Mouse (Mus musculus): ENCODE measurements around the gene Ceacam16.
A peak's percentile ranks its signal among the peaks of the same experiment; 100 is the strongest.

The Ceacam16 gene

DNA sequence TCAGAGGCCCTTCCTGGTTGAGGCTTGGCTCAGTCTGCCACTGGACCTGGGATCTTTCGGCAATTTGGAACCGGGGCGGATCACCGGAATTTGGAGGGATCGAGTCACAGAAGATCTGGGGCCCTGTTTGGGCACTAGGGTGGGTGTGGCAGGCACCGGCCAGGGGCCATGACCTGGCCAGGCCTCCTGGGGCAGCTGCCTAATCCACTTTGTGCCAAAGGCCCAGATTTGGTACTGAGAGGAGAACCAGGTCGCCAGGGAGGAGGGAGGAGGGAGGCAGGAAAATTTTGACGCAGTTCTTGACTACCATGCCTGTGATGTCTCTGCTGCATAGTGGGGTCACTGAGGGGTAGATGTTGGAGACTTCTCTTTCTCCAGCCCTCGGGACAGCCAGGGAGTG is at the start of gene Ceacam16:
Ceacam16 (minus strand) TSS at position 101 of the 400 bp plus-strand sequence.
- DNase-seq, result no peak

DNA sequence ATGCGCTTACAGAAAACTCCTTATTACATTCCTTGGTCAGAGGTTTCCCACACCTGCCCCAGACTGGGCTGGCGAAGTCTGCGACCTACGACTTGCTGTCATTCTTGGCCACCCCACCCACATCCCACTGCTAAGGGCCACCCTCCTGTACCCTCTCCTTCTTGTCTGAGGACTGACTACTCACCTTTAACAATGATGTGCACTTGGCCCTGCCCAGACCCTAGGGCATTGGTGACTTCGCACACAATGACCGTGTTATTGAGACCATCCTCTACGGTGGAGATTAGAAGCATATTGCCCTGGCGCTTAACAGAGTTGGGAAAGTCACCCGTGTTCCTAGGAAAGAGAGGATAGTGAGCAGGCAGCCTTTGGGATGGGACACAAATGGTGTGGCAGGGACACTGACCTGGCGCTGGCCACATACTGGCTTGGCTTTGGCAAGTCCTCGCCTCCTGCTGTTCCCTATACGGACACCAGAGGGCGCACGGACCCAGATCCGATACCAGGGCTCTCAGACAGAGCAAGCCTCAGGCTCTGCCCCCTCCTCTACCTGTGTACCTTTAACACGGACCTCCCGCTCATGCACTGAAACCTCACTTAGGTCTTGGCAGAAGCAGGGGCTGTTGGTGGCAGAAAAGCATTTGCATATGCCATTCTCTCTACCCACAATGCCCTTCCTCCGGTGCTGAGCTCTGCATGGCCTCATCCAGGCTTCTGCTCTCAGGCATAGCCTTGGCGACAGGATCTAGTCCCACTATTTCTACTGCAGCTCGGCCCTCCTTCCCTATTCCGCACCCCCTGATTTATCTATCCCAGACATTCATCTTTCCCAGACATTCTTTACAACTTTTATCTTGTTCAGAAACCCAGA is 49.6 kb upstream of the Ceacam16 start:
- DNase-seq, result peak; percentile 92

DNA sequence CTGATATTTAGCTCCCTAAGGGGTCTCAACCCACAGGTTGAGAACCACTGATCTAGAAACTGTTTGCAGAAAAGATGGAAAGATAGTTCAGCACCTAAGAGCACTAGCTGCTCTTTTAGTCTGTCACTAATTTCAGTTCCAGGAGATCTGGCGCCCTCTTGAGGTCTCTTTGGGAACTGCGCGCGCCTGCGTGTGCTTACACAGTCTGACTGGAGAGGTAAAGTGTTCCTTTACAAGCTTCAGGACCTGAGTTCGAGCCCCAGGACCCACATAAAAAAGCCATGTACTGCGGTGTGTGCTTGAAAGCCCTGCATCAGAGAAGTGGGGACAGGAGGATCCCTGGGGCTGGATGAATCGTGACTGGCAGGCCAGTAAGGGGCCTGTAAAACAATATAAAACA is 28.8 kb upstream of the Ceacam16 start:
- peak; percentile 78 for DNase-seq

DNA sequence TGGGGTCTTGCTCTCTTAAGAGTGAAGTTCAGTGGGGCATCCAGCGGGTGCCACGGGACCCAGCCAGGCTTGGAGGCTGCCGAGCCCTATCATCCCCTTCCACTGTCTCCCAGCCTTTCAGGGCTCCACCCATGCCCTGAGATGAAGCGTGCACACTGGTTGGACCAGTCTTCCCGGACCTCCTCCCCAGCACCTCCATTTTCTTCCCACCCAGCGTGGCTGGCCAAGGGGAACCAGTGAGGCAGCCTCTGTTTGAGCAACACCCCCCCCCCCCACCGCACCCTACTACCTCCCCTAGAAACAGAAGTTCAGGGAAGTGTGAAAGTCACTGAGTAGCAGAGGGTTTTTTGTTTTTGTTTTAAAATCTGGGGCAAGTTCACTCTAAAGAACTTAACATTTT is 26.8 kb upstream of the Ceacam16 start, which contains the start of gene Ceacam19:
Ceacam19 (minus strand) TSS at position 117 of the 400 bp plus-strand sequence.
- no peak for DNase-seq

DNA sequence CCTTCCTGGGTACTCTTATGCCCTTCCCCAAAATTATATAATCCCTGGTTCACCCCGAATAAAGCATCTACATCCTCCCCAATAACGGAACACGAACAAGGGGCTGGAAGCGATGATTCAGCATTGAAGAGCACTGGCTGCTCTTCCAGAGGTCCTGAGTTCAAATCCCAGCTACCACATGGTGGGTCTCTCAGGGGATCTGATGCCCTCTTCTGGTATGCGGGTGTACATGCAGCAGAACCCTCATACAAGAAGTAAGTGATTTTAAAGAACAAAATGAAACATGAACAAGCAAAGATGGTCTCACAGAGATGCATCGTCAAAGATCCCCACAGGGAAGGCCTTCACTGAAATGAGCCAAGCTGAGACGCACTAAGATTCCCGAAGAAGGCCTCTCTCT is 19.7 kb upstream of the Ceacam16 start:
- DNase-seq, result no peak

DNA sequence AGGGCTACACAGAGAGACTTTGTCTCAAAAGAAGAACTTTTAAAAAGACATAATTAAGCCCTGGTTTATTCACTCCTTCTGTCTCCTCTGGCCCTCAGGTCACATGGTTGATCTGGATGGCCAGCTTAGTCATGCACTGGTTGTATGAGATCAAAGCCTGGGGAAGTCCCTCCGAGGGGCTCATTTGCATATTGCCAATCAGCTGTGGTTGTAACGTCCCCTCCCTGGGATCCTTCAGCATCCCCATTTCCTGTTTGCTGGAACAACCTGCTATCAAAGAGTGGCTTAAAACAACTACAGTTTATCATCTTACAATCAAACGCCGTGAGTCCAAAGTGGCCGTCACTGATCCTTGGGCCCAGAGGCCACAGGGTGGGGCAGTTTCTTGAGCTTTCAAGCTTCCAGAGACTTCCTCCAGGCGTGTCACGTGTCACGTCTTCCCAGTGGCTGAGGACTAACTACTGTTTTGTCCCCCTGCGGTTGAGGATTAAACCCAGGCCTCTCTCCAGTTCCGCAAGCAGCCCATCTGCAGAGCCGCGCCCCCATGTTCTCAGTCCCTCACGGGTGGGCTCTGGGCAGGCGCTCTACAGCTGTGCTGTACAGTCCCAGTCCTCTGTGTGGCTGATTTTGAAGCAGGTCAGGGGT is 15.8 kb upstream of the Ceacam16 start:
- DNase-seq, result peak; percentile 43

DNA sequence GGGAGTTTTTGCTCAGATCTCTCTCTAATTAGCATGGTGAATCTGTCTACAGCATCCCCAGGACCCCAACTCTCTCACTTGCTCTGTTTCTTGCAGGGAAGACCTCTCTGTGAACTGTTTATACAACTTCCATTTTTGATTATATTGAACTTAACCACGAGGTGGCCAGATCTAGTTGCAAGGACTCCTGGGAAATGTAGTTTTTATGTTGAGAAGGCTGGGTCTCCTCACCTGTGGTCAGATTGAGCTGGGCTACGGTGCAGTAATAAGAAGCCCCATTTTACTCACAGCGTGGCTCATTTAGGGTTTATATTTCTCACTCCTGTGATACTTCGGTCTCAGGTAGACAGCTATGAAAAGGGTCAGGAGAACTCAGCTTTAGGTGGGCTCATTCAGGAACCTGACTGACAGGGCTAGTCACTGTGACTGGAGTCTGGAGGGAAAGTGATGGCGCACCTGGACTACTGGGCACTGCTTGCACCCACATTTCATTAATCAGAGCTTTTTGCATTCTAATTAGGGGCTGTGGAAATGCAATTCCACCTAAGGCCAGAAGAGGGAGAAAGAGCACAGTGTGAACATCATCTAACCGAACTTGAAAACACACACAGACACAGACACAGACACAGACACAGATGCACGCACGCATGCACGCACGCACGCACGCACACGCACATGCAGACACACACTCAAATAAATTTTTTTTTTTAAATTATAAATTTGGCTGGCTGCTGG is 15.0 kb upstream of the Ceacam16 start:
- peak; percentile 83 for DNase-seq

DNA sequence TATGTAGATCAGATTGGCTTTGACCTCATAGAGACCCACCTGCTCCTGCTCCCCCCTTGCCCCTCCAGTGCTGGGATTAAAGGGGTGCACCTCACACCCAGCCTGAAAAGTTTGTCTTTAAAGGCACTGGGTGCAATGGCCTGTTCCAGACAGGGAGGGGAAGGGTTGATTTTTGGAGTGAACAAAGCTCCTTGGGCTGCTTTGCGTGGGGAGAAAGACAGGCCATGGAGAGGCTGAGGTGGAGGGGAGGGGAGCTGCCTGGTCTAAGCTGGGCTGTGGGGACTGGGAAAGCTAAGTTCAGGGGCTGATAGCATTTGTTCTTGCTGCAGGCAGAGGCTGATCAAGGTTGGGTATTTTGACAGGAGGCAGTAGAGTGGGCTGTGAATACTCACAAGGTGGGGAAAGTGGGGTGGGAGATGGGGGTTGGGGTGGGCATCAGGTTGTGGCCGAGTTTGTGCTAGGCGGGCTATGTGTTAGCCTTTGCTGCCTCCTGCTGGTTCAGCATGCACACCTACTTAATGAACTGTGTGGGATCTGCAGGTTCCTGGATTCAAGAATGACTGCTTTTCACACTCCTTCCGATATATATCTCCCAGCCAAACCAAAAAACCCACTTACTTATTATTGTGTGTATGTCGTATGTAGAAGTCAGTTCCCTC is 11.0 kb upstream of the Ceacam16 start:
- DNase-seq, result peak; percentile 67

DNA sequence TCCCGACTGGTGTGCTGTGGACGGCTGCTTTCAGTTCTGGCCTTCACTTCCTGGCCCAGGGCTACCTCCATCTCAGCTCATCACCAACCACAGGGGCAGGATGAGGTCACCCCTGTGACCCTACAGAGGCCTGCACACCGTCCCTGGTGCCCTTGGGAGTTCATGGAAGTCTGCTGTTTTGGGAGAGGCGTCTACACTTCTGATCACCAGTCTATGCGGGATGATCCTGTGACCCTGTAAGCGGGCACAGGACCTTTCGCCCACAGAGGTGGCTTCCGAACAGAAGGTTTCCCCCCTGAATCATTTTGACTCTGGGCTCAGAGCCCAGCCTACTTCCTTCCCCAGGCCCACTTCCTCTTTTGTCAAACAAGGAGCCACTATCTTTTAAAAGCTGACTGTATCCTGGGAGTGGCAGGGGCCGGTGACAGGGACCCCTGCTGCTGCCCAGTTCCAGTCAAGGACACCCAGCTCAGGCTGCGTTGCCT is 10.1 kb upstream of the Ceacam16 start:
- DNase-seq, result peak; percentile 63

DNA sequence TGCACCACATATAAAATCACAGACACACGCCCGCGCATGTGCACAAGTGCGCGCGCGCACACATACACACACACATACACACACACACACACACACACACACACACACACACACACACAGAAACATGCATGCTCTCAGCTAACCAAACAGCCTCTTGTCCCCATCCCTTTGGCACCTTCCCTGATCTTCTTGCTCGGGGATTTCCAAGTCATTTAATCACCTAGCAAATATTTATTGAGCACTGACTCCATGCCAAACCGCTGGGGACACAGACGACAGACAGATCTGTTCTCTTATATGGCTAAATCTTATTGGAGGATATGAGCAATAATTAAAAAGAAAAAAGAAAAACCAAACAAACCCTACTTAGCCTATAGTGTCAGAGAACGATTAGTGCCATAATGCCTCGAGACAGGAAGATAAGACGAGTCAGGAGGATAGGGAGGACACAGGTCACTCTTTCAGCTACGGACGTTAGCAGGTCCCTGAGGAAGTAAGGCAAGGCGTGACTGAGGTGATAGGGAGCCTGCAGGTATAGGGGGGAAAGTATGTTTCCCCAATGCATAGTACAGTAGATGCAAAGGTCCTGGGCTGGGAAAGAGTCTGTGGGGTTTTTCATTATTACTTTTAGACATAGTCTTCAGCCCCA is 6.8 kb upstream of the Ceacam16 start:
- DNase-seq, result peak; percentile 21

DNA sequence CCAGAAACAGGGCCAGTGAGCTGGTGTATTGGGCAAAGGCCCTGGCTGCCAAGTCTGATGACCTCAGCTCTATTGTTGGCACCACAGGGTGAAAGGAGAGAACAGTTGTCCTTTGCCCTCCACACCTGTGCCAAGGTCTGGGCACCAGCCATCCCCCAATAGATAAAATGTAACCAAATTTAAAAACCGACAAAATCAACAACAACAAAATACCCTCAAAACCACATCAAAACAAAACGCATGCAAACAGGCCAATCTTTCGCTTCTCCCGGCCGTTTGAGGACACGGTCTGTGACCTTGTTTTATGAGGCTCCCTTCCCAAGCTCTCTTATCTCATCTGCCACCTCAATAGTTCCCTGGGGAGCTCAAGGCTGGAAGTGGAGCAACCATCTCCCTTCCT is 5.4 kb upstream of the Ceacam16 start:
- DNase-seq, result no peak

DNA sequence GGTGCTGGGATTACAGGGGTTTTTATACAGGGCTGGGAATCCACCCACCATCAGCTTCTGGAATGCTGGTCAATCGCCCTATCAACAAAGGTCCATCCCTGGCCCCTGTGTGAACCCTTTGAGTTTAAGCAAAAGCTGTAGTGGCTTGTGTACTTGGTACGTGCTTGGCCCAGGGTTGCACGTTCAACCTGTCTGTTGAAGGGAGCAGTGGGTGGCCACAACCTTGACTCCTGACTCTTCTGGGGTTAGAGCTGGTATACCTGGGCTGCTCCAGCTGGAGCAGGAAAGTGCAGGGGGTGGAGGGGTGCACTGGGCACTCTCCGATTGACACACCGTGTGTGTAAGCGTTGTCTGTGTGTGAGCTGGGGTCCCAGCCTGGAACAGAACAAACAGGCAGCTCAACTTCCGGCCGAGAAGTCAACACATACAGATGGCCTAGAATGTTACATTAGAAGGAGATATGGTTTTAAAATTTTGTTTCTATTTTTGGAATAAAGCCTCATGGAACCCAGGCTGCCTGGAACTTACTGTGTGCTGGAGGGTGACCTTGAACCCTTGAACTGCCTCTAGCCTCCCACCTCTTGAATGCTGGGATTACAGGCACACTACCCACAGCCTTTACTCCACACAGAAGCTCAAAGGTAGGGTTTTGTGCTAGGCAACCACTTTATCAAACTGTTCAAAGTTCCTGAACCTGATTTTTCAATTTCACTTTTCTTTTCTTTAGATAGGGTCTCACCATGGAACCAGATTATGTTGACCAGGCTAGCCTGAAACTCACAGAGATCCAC is 4.3 kb upstream of the Ceacam16 start:
- no peak for DNase-seq

DNA sequence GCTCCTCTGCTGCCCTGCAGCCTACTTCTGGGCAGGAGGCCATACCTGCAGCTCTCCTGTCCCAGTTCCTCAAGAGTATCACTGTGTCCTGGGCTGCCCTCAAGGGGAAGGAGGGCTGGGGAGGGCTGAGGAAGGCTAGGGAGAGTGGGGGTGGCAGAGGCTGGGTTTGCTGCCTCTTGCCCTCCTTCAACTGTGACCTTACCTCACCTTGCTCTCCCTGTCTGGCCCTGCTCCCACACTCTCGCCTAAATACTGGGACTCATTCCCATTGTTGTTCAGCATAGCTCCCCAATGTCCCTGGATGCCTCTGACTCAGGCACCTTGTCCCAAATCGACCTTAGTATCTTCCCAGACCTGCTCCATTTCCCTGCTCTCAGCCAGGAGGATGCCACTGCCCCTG is 3.1 kb upstream of the Ceacam16 start:
- DNase-seq, result peak; percentile 48

DNA sequence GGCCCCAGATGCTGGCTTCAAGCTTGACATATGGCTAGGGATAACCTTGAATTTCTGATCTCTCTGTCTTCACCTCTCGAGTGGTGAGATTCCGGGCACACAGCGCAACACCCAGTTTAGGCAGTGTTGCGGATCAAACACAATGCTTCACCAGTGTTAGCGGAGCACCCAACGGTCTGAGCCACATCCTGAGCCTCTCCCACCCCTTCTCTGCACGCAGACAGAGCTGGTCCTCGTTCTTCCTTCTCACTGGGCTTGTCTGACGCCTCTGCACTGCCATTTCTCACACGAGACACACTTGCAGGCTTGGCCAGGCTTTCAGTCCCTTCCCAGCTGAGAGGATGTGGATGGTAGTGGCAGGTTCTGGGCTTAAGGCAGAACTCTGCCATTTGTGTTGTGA is 1.4 kb downstream of the Ceacam16 start:
- no peak for DNase-seq

DNA sequence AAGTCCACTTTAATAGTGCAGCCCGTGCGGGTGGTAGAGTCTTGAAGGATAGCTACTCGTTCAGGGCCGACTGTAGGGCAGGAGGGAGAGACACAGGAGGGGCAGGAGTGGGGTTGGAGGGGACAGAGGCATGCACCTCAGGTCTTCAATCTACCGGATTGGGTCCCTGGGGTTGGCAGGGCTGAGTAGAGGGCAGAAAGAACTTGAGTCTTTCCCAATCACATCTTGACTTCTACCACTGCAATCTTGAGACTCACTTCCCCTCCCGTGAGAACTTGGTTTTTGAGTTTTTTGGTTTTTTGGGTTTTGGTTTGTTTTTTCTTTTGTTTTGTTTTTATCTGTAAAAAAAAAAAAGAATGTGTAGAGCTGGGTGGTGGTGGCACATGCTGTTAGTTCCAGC is 4.8 kb downstream of the Ceacam16 start:
- DNase-seq, result no peak

DNA sequence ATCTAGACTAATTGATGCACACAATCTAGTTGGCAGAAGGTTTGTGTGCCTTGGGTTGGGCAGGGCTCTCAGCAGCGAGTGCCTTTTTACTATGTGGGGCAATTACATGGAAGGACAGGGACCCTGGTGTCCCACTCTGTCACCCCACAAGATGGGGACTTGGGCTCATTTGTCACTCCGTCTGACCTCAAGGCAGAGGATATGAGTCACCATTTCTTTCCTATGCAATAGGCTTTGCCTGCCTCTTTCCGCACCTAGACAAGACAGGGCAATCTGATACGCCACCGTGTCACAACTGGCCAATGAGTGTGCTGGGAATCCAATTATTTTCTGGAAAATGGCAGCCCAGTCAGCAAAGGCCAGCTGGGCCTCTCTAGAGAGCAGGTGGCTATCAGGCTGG is 5.4 kb downstream of the Ceacam16 start:
- DNase-seq, result no peak

DNA sequence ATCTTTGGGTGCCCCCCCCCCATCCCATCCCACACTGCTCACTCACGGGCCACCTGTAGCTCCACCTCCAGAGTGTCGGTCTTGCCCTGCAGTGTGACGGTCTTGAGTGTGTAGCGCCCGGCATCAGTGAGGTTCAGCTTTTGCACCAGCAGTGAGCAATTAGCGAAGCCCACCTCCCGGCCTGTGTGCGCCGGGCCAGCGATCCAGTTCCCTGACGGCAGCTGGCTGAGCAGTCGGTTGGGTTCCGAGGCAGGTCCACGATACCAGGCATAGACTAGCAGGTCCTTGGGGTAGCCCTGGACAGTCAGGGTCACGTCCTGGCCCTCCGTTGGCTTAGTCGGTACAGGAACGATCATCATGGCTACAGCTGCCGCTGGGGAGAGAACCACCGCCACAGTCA is 7.6 kb downstream of the Ceacam16 start:
- no peak for DNase-seq

DNA sequence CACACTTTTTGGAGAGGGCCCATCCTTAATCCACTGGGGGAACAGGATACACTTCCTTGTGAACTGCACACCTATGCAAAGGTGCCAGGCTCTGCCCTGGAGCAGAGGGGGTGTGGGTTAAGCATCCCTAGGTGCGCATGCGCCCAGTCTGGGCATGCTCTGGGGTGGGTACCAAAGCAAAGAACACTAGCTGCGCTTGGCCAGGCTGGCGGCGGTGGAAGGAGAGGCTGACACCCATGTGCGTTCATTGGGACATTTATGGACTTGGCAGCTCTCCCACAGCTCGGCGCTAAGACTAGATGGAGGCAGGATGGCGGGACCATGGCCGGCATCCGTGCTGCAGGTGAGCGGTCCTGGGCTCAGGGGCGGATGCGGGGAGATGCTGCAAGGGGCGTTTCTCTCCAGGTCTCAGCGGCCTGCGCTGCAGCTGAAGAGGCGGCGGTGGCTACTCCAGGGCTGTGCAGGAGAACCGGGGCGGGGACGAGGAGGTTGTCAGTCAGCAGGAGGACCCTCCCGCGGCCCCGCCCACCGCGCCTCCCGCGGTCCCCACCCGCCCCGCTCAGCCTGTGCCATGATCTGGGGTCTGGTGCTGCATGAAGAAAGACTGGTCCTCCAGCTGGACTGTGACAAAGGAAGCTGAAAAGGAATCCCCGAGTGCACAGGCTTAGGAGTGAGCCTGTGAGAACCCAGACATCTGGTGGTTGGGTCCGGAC is 9.1 kb downstream of the Ceacam16 start, which contains the start of gene Gm19345:
Gm19345 (plus strand) TSS at position 146 of the 713 bp plus-strand sequence.
- DNase-seq, result peak; percentile 20

DNA sequence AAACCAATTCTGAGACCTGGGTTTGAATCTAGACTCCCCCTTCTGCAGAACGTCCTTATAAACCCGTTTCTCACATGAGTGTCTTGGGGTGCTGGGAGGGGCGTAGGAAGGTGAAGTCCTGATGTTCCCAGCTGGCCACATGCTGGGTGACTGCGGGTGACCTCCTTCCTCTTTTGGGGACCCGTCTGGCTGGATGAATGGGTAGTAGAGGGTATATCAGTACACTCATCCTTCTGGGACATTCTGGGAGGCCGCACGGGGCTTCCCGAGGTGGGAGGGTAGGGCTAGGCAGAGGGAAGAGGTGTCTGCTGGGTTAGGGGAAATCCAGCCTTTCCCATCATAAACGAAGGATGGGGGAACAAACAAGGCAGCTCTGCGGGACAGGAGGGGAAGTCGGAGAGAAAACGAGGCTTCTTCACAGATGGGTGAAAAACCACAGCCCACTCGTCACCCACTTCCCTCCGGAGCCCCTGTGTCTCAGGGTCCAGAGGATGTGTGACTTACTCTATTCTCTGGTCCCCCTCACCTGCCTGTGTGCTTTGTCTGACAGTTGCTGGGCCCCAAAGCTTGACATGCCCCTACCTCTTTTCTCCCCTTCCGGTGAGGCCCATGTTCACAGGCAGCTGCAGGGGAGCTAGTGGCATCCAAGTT is 16.5 kb downstream of the Ceacam16 start:
- peak; percentile 17 for DNase-seq

DNA sequence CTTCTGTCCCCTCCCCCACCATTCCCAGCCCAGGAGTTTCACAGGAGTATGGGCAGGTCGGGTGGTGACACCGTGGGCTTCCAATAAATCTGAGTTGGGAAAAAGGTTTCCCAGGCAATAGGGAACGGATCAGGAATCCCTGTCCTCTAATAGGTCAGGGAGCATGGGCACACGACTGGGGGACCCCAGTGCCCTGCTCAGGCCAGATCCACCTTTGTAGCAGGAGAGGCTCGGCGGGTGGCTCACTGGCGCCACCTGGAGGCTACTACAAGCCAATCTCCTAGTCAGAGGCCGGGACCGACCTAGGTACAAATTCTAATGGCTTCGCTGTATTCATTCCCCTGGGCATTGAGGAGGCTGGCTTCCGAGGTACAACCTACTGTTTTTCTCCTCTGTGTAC is 17.5 kb downstream of the Ceacam16 start:
- peak; percentile 84 for DNase-seq
